Mouse (Mus musculus) gastrocnemius, adult 18-20 months (tissue): ENCODE results near the gene Tmtc1. TPM values are rescaled to one million over a fixed set of nuclear protein-coding genes. Genes with fewer than 3 reads are reported as not detected.

ENCODE experiments used
- DNase-seq: peaks from one replicate; pipeline ENCODE4 v3.0.0; 2021; ENCODE audit warnings: low spot score
- long read RNA-seq, 2 experiments: library from polyadenylated mRNA; stranded (forward); transcript quantifications; one replicate each; pipeline ENCODE4 v2.0.0; 2021
- total RNA-seq, 2 experiments: library from RNA; stranded (reverse); gene quantifications; 2 replicates each; pipeline ENCODE4 v1.2.3; 2021

Gene Tmtc1
- total RNA-seq, result 10 to 100 TPM; 59.2 to 63.1 TPM
- long read RNA-seq, experiment 1, full-length matches to known transcripts, result 11 of 40 reads
- long read RNA-seq, experiment 1, partial matches to known transcripts, result 10 of 40 reads
- long read RNA-seq, experiment 1, other reads (novel, unspliced or antisense), result 19 of 40 reads
- long read RNA-seq, experiment 2, full-length matches to known transcripts, result 4 of 16 reads
- long read RNA-seq, experiment 2, partial matches to known transcripts, result 5 of 16 reads
- long read RNA-seq, experiment 2, other reads (novel, unspliced or antisense), result 7 of 16 reads

DNA sequence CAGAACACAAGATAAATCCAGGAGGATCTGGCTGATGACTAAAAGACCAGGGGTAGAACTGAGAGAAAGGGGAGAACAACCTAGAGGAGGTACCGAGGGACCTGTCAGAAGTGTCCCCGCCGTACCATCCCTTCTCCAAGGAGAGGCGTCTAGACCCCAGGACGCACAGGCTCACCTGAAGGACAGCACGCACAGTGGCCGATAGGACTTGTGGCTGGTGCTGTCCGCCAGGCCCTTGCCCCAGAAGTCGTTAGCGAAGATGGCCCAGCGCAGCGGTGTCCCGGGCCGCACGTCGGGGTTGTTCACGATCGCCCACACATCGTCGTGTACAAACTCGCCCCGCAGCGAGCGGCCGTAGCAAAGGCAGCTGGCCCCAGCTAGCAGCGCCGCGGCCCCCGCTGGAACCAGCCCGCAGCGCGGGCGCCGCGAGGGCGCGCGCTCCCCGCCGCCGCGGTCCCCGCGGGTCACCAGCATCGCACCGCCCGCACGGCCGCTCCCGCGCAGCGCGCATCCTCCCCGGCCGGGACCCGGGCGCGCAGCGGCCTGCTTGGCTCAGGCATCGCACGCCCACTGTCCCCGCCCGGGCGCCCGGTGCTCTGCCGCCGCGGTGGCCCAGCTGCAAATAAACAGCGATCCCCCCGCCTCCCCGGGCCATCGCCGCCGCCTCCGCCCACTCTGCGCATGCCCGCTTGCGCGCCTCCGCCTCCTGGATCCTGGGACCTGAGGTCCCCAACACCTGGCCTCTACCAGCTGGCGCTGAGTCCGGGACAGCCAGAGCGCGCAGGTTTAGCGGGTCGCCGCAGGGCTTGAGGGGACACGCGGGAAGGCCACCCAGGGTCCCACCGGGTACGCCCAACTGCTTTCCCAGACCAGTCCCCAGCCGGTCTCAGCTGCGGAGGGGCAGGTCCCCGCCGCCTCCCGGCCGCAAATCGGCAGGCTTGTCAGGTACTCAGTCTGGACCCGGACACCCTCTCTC is at the start of gene Tmtc1:
TSS of gene Tmtc1 (minus strand) at position 664 of the 976 bp plus-strand sequence.
- DNase-seq, result peak; percentile 82

DNA sequence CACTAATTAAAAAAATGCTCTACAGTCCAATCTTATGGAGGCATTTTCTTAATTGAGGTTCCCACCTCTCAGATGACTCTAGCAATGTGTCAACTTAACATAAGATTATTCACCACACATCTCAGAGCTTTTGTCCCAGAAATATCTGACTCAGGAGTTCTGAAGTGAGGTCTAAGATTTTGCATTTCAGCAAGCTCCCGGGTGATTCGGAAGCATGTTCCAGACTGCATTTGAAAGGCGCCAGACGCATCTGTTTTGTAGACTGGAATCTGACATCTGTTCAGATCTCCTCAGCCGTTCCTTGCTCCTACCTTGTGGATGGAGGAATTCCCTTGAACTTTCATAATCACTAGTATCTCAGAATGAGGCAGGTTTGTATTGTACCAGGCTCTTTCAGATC is 47.7 kb upstream of the Tmtc1 start:
- DNase-seq, result no peak

DNA sequence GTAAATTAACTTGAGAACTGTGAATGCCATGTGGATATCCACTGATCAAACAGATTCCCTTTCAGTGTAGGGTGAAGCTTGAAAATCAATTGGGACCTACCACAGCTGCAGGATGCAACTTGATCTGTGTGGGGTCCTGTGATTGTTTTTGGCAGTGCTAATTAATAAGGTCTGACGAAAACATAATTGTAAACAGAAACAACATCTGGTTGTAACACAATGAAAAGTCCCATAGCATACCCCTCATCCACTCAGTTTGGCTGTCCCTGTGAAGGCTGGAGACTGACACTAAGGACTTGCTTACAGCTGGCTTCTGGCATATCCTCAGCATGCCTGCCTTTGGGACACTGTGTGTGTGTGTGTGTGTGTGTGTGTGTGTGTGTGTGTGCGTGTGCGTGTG is 42.6 kb upstream of the Tmtc1 start:
- DNase-seq, result no peak

DNA sequence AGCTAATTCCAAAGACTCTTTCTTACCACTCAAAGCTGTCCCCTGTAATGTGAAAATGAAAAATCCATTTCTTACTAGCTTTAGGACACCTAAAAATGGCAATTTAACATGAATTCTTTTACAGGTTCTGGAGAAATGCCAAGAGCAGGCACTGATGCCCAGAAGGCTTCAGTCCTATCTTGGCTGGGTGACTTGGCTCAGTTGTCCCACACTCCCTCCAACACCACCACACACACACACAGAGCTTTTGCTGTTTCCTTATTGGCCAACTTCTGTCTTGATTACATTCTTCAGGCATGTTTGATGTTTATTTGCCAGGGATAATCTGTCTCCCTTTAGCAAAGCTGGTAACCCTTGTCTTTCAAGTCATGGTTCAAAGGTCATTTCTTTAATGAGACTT is 37.7 kb upstream of the Tmtc1 start:
- no peak for DNase-seq

DNA sequence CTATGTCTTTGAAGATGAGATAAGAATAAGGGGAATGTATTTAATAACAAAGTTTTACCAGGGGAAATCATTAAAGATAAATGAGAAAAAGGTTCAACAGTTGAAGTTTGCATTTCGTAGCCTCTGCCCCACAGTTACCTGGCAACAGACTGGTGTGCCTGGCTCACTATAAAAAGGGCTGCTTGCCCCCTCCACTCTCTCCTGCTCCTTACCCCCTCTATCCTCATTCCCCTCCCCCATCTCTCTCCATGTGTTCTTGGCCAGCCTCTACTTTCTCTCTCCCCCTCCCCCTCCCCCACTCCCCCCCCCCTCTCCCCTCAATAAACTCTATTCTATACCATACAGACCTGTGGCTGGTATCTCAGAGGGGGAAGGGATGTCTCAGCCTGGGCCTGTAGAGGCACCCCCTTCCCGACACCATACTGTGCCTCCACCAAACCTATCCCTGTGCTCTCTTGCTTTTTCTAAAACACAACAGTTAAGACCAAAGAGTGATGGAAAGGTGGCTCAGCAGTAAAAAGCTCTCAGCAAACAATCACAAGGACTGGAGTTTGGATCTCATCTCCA is 35.6 kb upstream of the Tmtc1 start:
- DNase-seq, result no peak

DNA sequence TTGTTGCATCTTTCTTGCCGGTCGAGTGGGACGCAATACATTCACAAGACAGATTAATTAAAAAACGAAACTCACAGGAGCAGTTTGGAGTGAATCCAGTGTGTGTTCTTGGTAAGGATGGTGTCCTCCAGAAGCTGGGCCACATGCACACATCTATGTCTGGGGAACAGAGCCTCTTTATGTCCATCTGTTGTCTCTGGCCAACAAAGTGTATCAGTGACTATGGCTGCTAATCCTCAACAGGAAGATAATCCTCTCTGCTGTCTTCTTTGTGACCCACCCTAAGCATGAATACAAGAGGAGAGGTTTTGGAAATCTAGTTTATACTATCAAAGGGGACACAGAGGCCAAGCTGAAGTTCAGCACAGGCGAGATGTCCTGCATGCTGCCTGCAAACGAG is 34.2 kb upstream of the Tmtc1 start:
- no peak for DNase-seq

DNA sequence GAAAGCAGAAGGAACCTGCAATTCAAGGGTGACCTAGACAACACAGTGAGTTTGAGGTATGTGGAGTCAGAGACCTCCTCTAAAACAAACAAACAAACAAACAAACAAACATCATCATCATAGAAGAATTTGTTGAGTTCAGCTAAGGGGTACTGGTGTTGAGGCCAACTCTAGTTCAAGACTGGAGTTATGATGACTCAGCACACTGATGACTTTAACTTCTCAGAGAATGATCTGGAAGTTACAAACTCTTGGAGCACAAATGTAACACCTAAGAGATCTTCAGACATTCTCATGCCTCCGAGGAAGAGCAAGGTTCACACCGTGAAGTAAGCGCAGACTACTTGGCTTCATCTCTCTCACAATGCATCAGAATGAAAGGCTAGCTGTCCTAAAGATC is 28.1 kb upstream of the Tmtc1 start:
- no peak for DNase-seq

DNA sequence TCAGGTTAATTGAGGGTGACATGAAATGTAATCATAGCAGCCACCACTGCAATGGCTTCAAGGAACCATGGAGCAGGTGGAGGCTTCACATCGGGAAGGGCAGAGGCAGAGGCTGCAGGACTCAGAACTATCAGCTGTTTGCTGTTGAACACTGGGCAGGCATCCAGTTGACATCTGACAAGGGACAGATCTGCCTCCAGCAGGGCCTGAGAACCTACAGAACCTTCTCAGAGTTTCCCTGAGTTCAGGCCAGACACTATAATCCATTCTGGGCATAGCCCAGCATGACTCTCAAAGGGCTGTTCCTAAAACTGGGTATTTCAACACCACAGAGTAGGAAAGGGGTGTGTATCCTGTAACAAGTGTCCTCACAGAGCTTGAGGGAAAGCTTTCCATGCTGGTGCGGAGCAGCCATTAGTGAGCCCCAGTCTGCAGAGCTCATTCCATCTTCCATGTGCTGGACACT is 23.8 kb upstream of the Tmtc1 start:
- DNase-seq, result peak; percentile 88

DNA sequence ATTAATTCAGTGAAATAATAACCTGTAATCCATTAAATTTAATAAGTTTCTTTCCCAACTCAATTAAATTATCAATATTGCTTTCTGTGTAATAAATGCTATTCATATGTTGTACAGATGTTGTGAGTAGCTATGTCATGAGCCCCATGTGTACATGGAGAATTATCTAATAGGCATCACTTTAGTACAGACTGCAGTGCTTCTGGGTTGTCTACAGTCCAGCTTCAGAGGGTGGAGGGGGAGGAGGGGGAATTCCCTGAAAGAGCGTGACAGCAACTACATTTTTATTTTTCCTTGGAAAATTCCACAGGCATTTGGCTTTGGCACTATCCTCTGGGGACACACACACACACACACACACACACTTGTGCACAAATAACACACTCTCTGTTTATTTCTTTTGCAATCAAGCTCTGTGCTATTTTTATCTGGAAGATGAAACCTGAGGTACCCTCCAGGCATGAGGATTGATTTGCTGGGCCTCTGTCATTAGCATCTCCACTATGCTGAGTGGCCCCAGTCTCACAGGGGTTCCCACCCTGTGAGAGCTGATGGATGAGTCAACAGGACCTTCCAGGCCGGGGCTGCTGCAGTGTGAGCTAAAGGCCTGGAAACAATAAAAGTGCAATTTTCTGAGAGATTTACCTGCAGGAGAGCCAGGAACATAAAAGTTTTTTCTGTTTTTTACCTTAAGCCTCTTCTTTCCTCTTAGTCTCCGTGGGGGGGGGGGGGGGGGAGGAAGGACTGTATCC is 23.2 kb upstream of the Tmtc1 start:
- DNase-seq, result peak; percentile 37

DNA sequence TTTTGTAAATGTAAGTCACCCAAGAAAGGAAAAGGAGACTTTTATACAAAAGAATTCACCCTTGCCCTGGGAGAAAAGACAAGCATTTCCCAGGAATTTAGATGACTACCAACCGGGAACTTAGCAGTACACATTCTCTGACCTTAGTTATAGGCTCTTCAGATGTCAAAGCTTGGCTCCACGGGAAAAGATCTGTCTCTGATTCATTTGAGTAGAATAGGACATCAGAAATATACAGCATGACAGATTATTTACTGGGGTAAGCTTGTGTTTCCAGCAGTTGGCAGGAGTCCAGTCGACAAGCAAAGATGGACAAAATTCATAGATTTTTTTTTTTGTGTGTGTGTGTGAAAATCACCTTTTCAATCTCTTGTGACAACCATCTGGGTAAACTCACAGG is 15.4 kb upstream of the Tmtc1 start:
- DNase-seq, result no peak

DNA sequence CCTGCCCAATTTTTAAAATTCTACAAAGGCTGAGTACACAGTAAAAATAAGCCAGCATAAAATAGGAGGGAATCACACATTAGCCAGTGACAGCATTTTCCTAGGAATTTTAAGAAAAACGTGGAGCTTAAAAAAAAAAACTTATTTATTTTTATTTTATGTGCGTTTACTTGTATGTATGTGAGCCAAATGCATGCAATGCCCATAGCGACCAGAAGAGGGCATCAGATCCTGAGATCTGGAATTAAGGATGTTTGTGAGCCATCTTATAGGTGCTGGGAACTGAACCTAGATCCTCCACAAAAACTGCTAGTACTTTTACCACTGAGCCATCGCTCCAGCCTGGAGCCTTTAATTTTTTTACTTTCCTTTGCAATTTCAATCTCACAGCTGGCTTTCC is 11.3 kb upstream of the Tmtc1 start:
- DNase-seq, result no peak

DNA sequence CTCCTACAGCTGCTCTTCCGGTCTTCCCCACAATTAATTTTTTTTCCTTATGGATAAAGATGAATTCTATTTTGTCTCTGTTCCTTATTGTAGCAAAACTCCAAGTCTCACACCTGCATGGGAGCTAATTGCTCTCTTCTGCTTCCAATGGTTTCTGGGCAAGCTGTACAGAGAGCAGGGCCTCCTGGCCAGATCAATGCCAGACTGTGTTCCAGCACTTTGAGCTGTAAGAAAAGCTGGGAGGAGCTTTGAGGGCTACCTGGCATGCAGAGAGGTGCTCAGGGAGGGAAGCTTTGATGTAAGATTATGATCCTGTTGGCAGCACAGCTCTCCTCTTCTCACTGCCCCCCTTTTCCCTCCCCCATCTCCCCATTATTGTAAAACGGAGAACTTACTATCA is 10.6 kb upstream of the Tmtc1 start:
- no peak for DNase-seq

DNA sequence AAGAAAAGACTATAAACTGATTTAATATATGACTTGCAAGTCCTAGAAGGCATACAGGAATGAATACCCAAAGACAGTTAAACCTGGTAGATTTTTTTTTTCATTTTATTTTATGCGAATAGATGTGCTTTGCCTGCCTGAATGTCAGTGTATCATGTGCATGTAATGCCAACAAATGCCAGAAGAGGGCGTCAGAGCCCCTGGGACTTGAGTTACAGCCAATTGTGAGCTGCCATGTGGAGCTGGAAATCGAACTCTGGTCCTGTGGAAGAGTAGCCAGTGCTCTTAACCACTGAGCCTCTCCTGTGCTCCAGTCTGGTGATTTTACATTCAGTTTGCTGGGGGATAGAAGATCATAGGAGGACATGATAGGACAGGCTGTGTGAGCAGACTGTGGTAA is 4.0 kb upstream of the Tmtc1 start:
- DNase-seq, result no peak

DNA sequence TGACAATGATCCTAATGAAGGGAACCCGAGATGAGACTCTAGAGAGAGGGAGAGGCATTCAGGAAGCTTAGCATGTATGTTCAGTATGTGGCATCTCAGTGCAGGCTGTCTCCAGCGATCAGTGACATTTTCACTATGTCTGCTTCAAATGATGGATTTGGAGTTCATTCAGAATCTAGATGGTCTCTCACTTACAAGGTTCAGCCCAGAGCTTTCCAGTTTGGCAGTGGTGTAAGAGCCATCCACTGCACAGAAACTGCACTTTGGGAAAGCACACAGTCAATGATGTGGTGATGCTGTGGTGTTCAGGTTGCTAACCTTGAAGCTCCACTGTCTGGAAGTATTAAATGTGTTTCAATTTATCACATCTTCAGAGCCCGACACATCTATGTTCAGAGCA is 1.9 kb upstream of the Tmtc1 start:
- DNase-seq, result no peak

DNA sequence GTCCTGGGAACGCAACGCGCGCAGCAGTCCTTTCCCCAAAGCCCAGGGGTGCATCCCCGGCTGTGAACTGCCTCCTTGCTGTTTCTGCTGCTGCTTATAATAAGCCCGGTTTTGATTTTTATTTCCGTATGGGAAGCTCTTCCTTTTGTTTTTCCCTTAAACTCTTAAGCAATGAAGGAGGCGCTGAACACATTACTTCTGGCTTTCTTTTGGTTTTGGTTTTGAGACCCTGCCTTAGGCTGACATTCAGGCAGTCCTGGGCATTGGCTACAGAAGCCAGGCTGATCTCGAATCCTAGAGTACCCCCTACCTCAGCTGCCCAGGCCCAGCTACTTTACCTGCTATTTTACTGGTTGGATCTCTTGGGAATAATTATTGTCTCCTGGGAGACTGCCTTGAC is 607 bp upstream of the Tmtc1 start:
- DNase-seq, result no peak

DNA sequence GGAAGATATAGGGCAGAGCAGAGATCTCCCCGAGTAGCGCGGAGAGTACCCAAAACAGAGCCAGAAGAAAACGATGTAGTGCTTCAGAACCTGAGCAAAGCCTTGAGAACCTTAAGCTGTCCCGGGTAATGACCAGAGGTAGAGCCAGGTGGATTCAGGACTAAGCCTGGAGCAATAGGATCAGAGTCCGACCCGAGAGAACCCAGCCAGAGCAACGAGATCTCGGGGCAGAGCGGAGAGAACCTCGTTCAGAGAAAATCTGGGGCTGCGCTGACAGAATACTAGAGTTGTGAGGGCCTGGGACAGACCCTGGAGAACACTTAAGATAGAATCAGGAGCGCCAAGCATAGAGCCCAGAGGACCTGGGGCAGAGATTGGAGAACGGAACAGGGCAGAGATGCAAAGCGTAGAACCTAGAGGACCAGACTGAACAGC is 881 bp downstream of the Tmtc1 start:
- DNase-seq, result peak; percentile 20

DNA sequence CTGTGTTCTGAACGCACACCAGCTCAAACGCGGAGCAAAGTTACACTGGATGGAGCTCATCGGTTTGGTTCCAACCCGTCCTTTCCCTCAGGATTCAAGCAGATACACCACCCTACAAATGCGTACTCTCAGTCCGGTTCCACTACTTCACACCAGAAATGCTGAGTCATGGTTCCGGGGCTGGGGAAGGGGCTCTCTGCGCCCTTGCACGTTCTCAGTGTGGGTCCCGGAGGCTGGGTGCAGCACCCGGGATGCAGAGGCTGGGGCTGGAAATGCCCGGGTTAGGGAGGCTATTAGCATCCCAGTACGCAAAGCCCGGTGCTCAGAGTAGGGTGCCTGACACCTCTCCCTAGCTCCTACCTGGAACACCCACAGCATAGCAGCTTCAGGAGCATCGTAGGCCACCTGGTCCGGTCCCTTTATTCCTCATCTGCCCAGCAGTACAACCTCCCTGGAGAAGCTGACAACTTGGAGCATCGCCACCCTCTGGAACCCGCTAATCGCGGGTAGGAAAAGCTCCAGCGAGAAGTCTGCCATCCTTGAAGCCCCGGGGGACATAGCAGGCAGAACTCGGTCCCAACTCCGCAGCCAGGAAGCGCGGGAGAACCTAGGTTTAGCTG is 1.4 kb downstream of the Tmtc1 start:
- DNase-seq, result peak; percentile 40

DNA sequence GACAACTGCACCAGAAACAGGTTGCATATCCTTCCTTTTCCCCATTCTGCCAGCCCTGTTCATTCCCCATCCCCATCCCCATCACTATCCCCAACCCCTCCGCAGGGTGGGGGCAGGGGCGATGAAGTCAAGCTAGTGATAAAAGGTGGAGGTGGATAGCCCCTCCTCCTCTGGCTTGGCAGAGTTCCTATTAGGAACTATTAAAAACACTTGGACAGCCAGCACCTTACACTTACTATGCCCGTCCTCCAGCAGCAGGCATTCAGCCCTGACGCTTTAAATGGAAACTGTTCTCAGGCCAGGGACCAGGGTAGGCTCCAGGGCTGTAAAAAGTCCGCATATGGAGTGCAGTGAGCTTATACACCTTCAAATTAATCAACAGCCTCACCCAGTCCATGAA is 2.3 kb downstream of the Tmtc1 start:
- DNase-seq, result peak; percentile 71

DNA sequence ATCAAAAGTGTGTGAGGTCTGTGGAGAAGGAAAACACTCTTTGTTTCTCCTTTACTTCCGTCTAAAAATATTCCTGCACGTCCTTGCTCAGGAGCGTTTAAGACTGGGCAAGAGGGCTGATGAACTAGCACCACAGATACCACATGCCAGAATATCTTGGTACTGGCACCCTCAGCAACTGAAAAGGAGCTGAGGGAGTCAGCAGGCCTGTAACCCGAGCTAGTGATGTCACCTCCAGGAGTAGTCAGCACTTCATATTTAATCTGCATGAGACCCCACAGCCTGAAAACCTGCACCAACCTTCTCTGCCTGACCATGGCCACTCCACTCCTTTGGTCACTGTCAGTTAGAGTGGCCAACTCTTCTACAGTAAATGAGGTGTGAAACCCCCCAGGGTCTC is 5.1 kb downstream of the Tmtc1 start:
- peak; percentile 76 for DNase-seq

DNA sequence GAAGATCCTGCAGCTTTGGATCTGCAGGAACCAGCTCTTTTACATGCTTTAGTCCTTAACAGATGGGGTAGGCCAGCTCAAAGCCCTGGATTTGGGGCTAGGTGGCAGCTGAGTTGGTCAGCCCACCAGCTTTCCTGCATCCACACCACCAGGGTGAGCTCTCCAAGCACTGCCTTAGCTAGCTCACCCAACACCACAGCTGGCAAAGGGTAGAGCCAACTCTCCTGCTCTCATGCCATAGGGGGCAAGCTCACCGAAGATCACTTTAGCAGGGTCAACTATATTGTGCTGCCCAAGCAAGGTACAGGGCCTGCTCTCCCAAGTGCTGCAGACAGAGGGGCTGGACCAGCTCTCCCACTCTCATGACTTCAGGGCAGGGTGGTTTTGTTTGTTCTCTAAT is 6.6 kb downstream of the Tmtc1 start:
- no peak for DNase-seq

DNA sequence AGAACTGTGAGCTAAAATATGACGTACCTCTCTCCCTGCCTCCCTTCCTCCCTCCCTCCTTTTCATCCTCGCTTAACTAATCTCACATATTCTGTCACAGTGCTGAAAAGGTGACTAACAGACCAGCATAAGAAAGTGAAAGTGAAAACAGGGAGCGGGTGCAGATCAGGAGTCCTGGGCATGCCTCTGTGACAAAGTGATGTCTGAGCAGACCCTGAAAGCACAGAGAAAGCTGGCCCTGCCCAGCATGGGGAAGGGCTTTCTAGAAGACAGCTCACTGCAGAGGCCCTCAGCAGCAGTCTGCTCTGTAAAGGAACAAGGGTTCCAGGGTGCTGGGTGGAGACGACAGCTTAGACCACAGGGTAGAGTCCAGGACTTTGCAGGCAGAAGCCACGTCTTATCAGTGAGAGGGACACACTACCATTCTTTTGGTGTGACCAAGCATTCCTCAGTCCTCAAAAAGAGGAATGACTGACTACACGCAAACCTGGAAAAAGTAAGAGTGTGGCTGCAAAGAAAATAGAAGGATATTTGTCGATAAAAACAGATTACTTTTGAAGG is 7.7 kb downstream of the Tmtc1 start:
- DNase-seq, result no peak
